Mouse (Mus musculus) spleen, postnatal 36 days (tissue): ENCODE measurements at regions not wholly inside any gene's neighbourhood (a gene's known extent, or its start where the extent isn't known, plus 50 kb on each side); places are given as distances from the start of the nearest gene placed in this dataset.
"Not testable (repeated sequence)": the region's sequence is repeated elsewhere in the genome, so short reads cannot be mapped to it uniquely, and the experiment has no call there.

Experiments used
- DNase-seq, 2 experiments: peaks; one replicate each; pipeline ENCODE4 v3.0.0; 2022; ENCODE audit warnings: low spot score in 2 of 2, mixed read lengths in 1 of 2

GRCm38 (mm10) chr15:38129330-38129729, 704.0 kb downstream of the 4930447A16Rik start:
- DNase-seq = no peak

- no peak for DNase-seq
Observed at GRCm38 (mm10) chr15:38129861-38130631, 704.7 kb downstream of the 4930447A16Rik start.

- no peak for DNase-seq
Observed at GRCm38 (mm10) chr15:38130632-38131028, 705.3 kb downstream of the 4930447A16Rik start.

- DNase-seq = no peak
Observed at GRCm38 (mm10) chr15:38139639-38140038, 714.3 kb downstream of the 4930447A16Rik start.

GRCm38 (mm10) chr15:38143495-38143894, 718.1 kb downstream of the 4930447A16Rik start:
- peak in 1 of 2 experiments; percentile 11 for DNase-seq

- DNase-seq = no peak
Observed at GRCm38 (mm10) chr15:38151654-38152053, 726.3 kb downstream of the 4930447A16Rik start.

GRCm38 (mm10) chr15:38153821-38154220, 728.5 kb downstream of the 4930447A16Rik start:
- not testable (repeated sequence) for DNase-seq

GRCm38 (mm10) chr15:38159161-38159560, 733.8 kb downstream of the 4930447A16Rik start:
- DNase-seq = no peak

GRCm38 (mm10) chr15:38163721-38164120, 738.4 kb downstream of the 4930447A16Rik start:
- DNase-seq = no peak

GRCm38 (mm10) chr15:38164848-38165247, 739.5 kb downstream of the 4930447A16Rik start:
- no peak for DNase-seq

- DNase-seq = no peak
Observed at GRCm38 (mm10) chr15:38165881-38166445, 740.6 kb downstream of the 4930447A16Rik start.

- no peak for DNase-seq
Observed at GRCm38 (mm10) chr15:38166476-38166875, 741.1 kb downstream of the 4930447A16Rik start.

- DNase-seq = no peak
Observed at GRCm38 (mm10) chr15:38167618-38168152, 742.3 kb downstream of the 4930447A16Rik start.

GRCm38 (mm10) chr15:38169191-38169590, 743.8 kb downstream of the 4930447A16Rik start:
- DNase-seq = no peak
